Mouse (Mus musculus): ENCODE measurements around the gene Olfr718-ps1. TPM values are rescaled to one million over a fixed set of nuclear protein-coding genes. Genes with fewer than 3 reads are reported as not detected.
A peak's percentile ranks its signal among the peaks of the same experiment; 100 is the strongest.
"Not testable (repeated sequence)": the region's sequence is repeated elsewhere in the genome, so short reads cannot be mapped to it uniquely, and the experiment has no call there.

The Olfr718-ps1 gene
- polyA plus RNA-seq (2015; fragmentation: Nextera tagmentation; extraction: Ambion mirVana) = 0.06 and 0.36 TPM in 2 replicates

- Histone ChIP-seq H3K4me1 (no peaks in the 10 kb centered on the region), H3K4me2 (no peak within 1 kb of the TSS), H3K27me3 (no peaks in the 10 kb centered on the region), H3K36me3 (no peaks in the 10 kb centered on the region), H3K27ac (no peak within 1 kb of the TSS), H3K9ac (no peak within 1 kb of the TSS), H3K9me3 (peaks cover 2% of the 10 kb centered on the region; the same call in 1 of the 2 replicates), H3K4me3 (no peak within 1 kb of the TSS)
- ATAC-seq (ENCODE audit: insufficient number of reproducible peaks, insufficient read depth, low FRiP score, low TSS enrichment, low read depth) = no peak
- WGBS = 64% methylated on average over 3 of the region's 3 CpGs
Observed at GRCm38 (mm10) chr5:143147481-143147880, at the start of gene Olfr718-ps1. Olfr718-ps1 (minus strand) TSS chr5:143147581.

DNA sequence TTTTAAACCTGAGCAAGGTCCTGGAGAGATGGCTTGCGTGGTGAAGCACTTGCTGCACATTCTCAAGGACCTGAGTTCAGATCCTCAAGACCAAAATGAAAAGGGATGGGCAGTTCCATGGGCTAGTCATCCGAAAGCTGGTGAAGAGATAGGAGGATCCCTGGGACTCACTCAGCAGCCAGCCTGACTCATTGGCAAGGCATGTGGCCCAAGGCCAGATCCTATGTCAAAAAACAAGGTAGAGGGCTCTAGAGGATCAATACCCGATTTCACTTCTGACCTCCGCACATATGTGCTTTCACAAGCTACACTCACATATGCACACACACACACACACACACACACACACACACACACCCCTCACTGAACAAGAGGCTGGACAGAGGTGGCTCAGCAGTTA is 49.1 kb upstream of the Olfr718-ps1 start:
- Histone ChIP-seq H3K36me3 (no peaks in the 10 kb centered on the region), H3K4me2 (no peak overlapping the region), H3K4me1 (no peaks in the 10 kb centered on the region), H3K27ac (no peak overlapping the region), H3K27me3 (peaks cover 3% of the 10 kb centered on the region; the same call in 1 of the 2 replicates), H3K9ac (no peak overlapping the region), H3K4me3 (no peak overlapping the region), H3K9me3 (no peaks in the 10 kb centered on the region)
- 83% methylated on average over 4 of the region's 4 CpGs for WGBS
- ATAC-seq (ENCODE audit: insufficient number of reproducible peaks, insufficient read depth, low FRiP score, low TSS enrichment, low read depth) = no peak

GRCm38 (mm10) chr5:143195166-143195565 is 47.8 kb upstream of the Olfr718-ps1 start:
- no peaks in the 10 kb centered on the region for H3K9me3 ChIP-seq
- H3K27ac ChIP-seq = no peak overlapping the region
- no peak overlapping the region for H3K4me3 ChIP-seq
- 77% methylated on average over 2 of the region's 2 CpGs for WGBS
- no peak for ATAC-seq (ENCODE audit: insufficient number of reproducible peaks, insufficient read depth, low FRiP score, low TSS enrichment, low read depth)
- H3K27me3 ChIP-seq = peaks cover 3% of the 10 kb centered on the region; the same call in 1 of the 2 replicates
- no peaks in the 10 kb centered on the region for H3K4me1 ChIP-seq
- no peaks in the 10 kb centered on the region for H3K36me3 ChIP-seq
- H3K9ac ChIP-seq = no peak overlapping the region
- H3K4me2 ChIP-seq = no peak overlapping the region

GRCm38 (mm10) chr5:143194747-143195146 is 47.4 kb upstream of the Olfr718-ps1 start:
- 72% methylated on average over 8 of the region's 8 CpGs for WGBS
- not testable (repeated sequence) for H3K9me3 ChIP-seq

GRCm38 (mm10) chr5:143192806-143193205 is 45.4 kb upstream of the Olfr718-ps1 start:
- Histone ChIP-seq H3K27ac (no peak overlapping the region), H3K36me3 (no peaks in the 10 kb centered on the region), H3K9me3 (no peaks in the 10 kb centered on the region), H3K27me3 (peaks cover 3% of the 10 kb centered on the region; the same call in 1 of the 2 replicates), H3K4me2 (no peak overlapping the region), H3K9ac (no peak overlapping the region), H3K4me3 (no peak overlapping the region), H3K4me1 (no peaks in the 10 kb centered on the region)
- 86% methylated on average over 8 of the region's 8 CpGs for WGBS
- no peak for ATAC-seq (ENCODE audit: insufficient number of reproducible peaks, insufficient read depth, low FRiP score, low TSS enrichment, low read depth)

More at GRCm38 (mm10) chr5:143194747-143195146, 47.4 kb upstream of the Olfr718-ps1 start:
- not testable (repeated sequence) for H3K27me3 ChIP-seq; H3K9ac ChIP-seq; H3K4me3 ChIP-seq; ATAC-seq (ENCODE audit: insufficient number of reproducible peaks, insufficient read depth, low FRiP score, low TSS enrichment, low read depth); H3K4me2 ChIP-seq; H3K4me1 ChIP-seq; H3K27ac ChIP-seq; H3K36me3 ChIP-seq

DNA sequence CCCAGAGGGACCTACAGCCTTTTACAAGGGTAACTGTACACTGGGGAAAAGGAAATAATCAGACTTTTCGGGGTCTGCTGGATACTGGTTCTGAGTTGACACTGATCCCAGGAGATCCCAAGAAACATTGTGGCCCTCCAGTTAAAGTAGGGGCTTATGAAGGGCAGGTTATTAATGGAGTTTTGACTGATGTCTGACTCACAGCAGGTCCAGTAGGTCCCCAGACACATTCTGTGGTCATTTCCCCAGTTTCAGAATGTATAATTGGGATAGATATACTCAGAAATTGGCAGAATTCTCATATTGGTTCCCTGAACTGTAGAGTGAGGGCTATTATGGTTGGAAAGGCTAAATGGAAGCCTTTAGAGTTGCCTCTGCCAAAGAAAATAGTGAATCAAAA is 40.6 kb upstream of the Olfr718-ps1 start:
- H3K9me3 ChIP-seq; ATAC-seq (ENCODE audit: insufficient number of reproducible peaks, insufficient read depth, low FRiP score, low TSS enrichment, low read depth); H3K27ac ChIP-seq; H3K4me1 ChIP-seq; H3K27me3 ChIP-seq; H3K4me2 ChIP-seq; H3K9ac ChIP-seq; H3K36me3 ChIP-seq; H3K4me3 ChIP-seq: not testable (repeated sequence)
- 69% methylated on average over 1 of the region's 1 CpGs for WGBS

GRCm38 (mm10) chr5:143180255-143181076 is 33.1 kb upstream of the Olfr718-ps1 start, which contains the start of the genes Rbak and Spdye4b:
Rbak (minus strand) TSS chr5:143180775.
Spdye4b (plus strand) TSS chr5:143181017.
- peaks cover 31% of the 10 kb centered on the region for H3K36me3 ChIP-seq
- peaks cover 4% of the 10 kb centered on the region; the same call in 1 of the 2 replicates for H3K27me3 ChIP-seq
- H3K27ac ChIP-seq = peak within 1 kb of the TSS; percentile 85
- peak within 1 kb of the TSS; percentile 93 for H3K9ac ChIP-seq
- ATAC-seq (ENCODE audit: insufficient number of reproducible peaks, insufficient read depth, low FRiP score, low TSS enrichment, low read depth) = peak; percentile 94
- H3K9me3 ChIP-seq = no peaks in the 10 kb centered on the region
- peak within 1 kb of the TSS; percentile 93 for H3K4me3 ChIP-seq
- H3K4me2 ChIP-seq = peak within 1 kb of the TSS; percentile 67
- H3K4me1 ChIP-seq = peaks cover 12% of the 10 kb centered on the region
- under 1% methylated on average over 58 of the region's 58 CpGs for WGBS

GRCm38 (mm10) chr5:143179179-143179578 is 31.8 kb upstream of the Olfr718-ps1 start:
- Histone ChIP-seq H3K4me2 (peak overlapping the region; percentile 67), H3K9ac (peak overlapping the region; percentile 93; the same call in 1 of the 2 replicates), H3K4me3 (peak overlapping the region; percentile 93), H3K27me3 (peaks cover 4% of the 10 kb centered on the region; the same call in 1 of the 2 replicates), H3K4me1 (peaks cover 12% of the 10 kb centered on the region), H3K36me3 (peaks cover 44% of the 10 kb centered on the region), H3K9me3 (no peaks in the 10 kb centered on the region; the same call in 1 of the 2 replicates), H3K27ac (no peak overlapping the region)
- 36% methylated on average over 6 of the region's 6 CpGs for WGBS
- no peak for ATAC-seq (ENCODE audit: insufficient number of reproducible peaks, insufficient read depth, low FRiP score, low TSS enrichment, low read depth)

DNA sequence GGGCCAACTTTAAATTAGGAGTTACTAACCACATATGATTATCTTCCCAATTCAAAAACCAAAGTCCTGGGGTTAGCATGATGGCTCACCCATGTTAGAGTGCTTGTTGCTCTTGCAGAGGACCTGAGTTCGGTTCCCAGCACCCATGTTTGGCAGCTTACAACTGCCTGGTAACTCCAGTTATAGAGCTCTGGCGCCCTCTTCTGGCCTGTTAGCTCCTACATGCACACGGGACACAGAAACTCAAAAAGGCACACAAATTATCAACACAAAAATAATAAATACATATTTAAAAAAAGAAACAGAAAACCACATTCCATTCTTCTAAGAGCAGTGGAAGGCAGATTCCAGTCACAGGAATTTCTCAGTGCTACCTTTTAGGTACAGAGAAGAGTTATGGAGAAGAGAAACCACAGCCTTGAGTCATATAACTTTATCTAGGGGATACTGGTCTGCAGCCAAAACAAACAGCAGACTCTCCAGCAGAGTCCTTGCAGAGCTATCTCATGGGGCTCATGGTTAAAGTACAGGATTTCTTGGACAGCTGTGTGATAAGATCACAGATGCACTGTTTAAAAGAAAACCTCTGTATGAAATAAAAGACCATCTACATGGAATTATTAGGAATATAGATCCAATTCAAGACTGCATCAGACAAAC is 30.3 kb upstream of the Olfr718-ps1 start:
- H3K27me3 ChIP-seq = no peaks in the 10 kb centered on the region
- 88% methylated on average over 3 of the region's 3 CpGs for WGBS
- ATAC-seq (ENCODE audit: insufficient number of reproducible peaks, insufficient read depth, low FRiP score, low TSS enrichment, low read depth) = no peak
- H3K4me3 ChIP-seq = no peak overlapping the region
- peaks cover 12% of the 10 kb centered on the region for H3K4me1 ChIP-seq
- H3K36me3 ChIP-seq = peaks cover 59% of the 10 kb centered on the region
- H3K27ac ChIP-seq = no peak overlapping the region
- H3K9ac ChIP-seq = no peak overlapping the region
- H3K9me3 ChIP-seq = peaks cover 6% of the 10 kb centered on the region; the same call in 1 of the 2 replicates
- H3K4me2 ChIP-seq = no peak overlapping the region

- Histone ChIP-seq H3K9ac (no peak overlapping the region), H3K27ac (no peak overlapping the region), H3K27me3 (no peaks in the 10 kb centered on the region), H3K36me3 (peaks cover 76% of the 10 kb centered on the region), H3K4me3 (no peak overlapping the region), H3K9me3 (peaks cover 6% of the 10 kb centered on the region; the same call in 1 of the 2 replicates), H3K4me1 (peaks cover 12% of the 10 kb centered on the region), H3K4me2 (no peak overlapping the region)
- 92% methylated on average over 4 of the region's 4 CpGs for WGBS
- ATAC-seq (ENCODE audit: insufficient number of reproducible peaks, insufficient read depth, low FRiP score, low TSS enrichment, low read depth) = no peak
Observed at GRCm38 (mm10) chr5:143175970-143176369, 28.6 kb upstream of the Olfr718-ps1 start.

GRCm38 (mm10) chr5:143165508-143166070 is 18.2 kb upstream of the Olfr718-ps1 start:
- no peaks in the 10 kb centered on the region for H3K9me3 ChIP-seq
- WGBS = 11% methylated on average over 18 of the region's 18 CpGs
- no peaks in the 10 kb centered on the region for H3K36me3 ChIP-seq
- peak overlapping the region; percentile 9 for H3K4me2 ChIP-seq
- H3K4me3 ChIP-seq = no peak overlapping the region
- no peak overlapping the region for H3K9ac ChIP-seq
- ATAC-seq (ENCODE audit: insufficient number of reproducible peaks, insufficient read depth, low FRiP score, low TSS enrichment, low read depth) = no peak
- no peaks in the 10 kb centered on the region for H3K4me1 ChIP-seq
- no peak overlapping the region for H3K27ac ChIP-seq
- H3K27me3 ChIP-seq = peaks cover 12% of the 10 kb centered on the region
